Mouse (Mus musculus) lung, postnatal 0 days (tissue): ENCODE results near the gene Gsc2. TPM values are rescaled to one million over a fixed set of nuclear protein-coding genes. Genes with fewer than 3 reads are reported as not detected.

Experiments
- ATAC-seq: fragments of 200-750 bp; cut with Nextera tagmentation; 2 replicates; pipeline ENCODE4 v1.8.0; 2017; ENCODE audit warnings: moderate library complexity
- DNase-seq: peaks from one replicate; pipeline ENCODE4 v3.0.0-alpha.2; 2016; ENCODE audit warnings: low spot score
- H3K27ac ChIP-seq: fragments of 300-500 bp; sonication (generic); 2 replicates; pipeline ENCODE4 v1.5.1; 2014; ENCODE audit warnings: antibody characterized with exemption, mild to moderate bottlenecking, low read length, mixed read lengths
- H3K27me3 ChIP-seq: fragments of 300-500 bp; sonication (generic); replicated peaks from 2 replicates; pipeline ENCODE4 v1.6.1; 2014; ENCODE audit warnings: low read length, mixed read lengths; ENCODE audit not compliant: insufficient read depth
- H3K36me3 ChIP-seq: fragments of 300-500 bp; sonication (generic); 2 replicates; pipeline ENCODE4 v1.6.1; 2014; ENCODE audit warnings: low read length, mixed read lengths; ENCODE audit not compliant: insufficient read depth
- H3K4me1 ChIP-seq: fragments of 300-500 bp; sonication (generic); 2 replicates; pipeline ENCODE4 v1.6.1; 2014; ENCODE audit warnings: antibody characterized with exemption, low read depth, low read length, mixed read lengths; ENCODE audit not compliant: insufficient read depth
- H3K4me2 ChIP-seq: fragments of 300-500 bp; sonication (generic); replicated peaks from 2 replicates; pipeline ENCODE4 v1.6.1; 2014; ENCODE audit warnings: low read depth, mild to moderate bottlenecking, low read length, moderate library complexity, mixed read lengths
- H3K4me3 ChIP-seq: fragments of 300-500 bp; sonication (generic); 2 replicates; pipeline ENCODE4 v1.5.1; 2014; ENCODE audit warnings: low read depth, low read length
- H3K9ac ChIP-seq: fragments of 300-500 bp; sonication (generic); replicated peaks from 2 replicates; pipeline ENCODE4 v1.6.1; 2014; ENCODE audit warnings: low read depth, mild to moderate bottlenecking
- H3K9me3 ChIP-seq: fragments of 300-500 bp; sonication (generic); 2 replicates; pipeline ENCODE4 v1.6.1; 2016; ENCODE audit warnings: low read length, mixed read lengths
- CTCF ChIP-seq: IDR thresholded peaks from 2 replicates; pipeline ENCODE4 v1.5.1; 2016; ENCODE audit warnings: antibody characterized with exemption, mild to moderate bottlenecking
- EP300 ChIP-seq: IDR thresholded peaks from 2 replicates; pipeline ENCODE4 v1.6.1; 2016; ENCODE audit warnings: antibody characterized with exemption, mild to moderate bottlenecking, control low read depth
- WGBS: fragments of 180-500 bp; shearing (Covaris S2); extraction: QIAGEN DNeasy Blood & Tissue Kit; methylation state at CpG from one replicate; pipeline ENCODE4 v1.1.7; 2014; 5-methylcytosine and 5-hydroxymethylcytosine counted together
- polyA plus RNA-seq: library from polyadenylated mRNA; unstranded; fragments of >200 nt; fragmentation: Nextera tagmentation; extraction: Ambion mirVana; gene quantifications from 2 replicates; pipeline ENCODE4 v1.2.1, GENCODE M21; 2015

Gene Gsc2
- polyA plus RNA-seq, 1 experiment from 2014 or later, result not detected

GRCm38 (mm10) chr16:17911052-17911595, 3.7 kb downstream of the Gsc2 start, which contains the start of gene Ess2:
Gene Ess2, minus strand, starts transcription at chr16:17911348.
- peak within 1 kb of the TSS; percentile 55 for H3K9ac ChIP-seq
- WGBS, result 3% methylated on average over 35 of the region's 35 CpGs
- no peak within 1 kb of the TSS for H3K27ac ChIP-seq
- TF ChIP-seq EP300 (no peak), CTCF (peak; percentile 82)
- ATAC-seq (peak; percentile 98), DNase-seq (peak; percentile 99)
- H3K4me3 ChIP-seq, result peak within 1 kb of the TSS; percentile 74
- peak within 1 kb of the TSS; percentile 69 for H3K4me2 ChIP-seq
- peaks cover 18% of the 10 kb centered on the region for H3K36me3 ChIP-seq
- peaks cover 33% of the 10 kb centered on the region for H3K27me3 ChIP-seq
- H3K9me3 ChIP-seq, result no peaks in the 10 kb centered on the region
- peaks cover 9% of the 10 kb centered on the region for H3K4me1 ChIP-seq

- no peaks in the 10 kb centered on the region for H3K4me1 ChIP-seq
- no peak within 1 kb of the TSS for H3K27ac ChIP-seq
- H3K4me3 ChIP-seq, result no peak within 1 kb of the TSS
- peaks cover 17% of the 10 kb centered on the region for H3K36me3 ChIP-seq
- TF ChIP-seq EP300 (no peak), CTCF (no peak)
- H3K9me3 ChIP-seq, result no peaks in the 10 kb centered on the region
- H3K4me2 ChIP-seq, result no peak within 1 kb of the TSS
- ATAC-seq (no peak), DNase-seq (no peak)
- no peak within 1 kb of the TSS for H3K9ac ChIP-seq
- WGBS, result 87% methylated on average over 14 of the region's 14 CpGs
- no peaks in the 10 kb centered on the region for H3K27me3 ChIP-seq
Measured at GRCm38 (mm10) chr16:17898462-17898861, 16.4 kb downstream of the Gsc2 start, which contains the start of the genes Dgcr2 and Tssk2. Gene Dgcr2, minus strand, starts transcription at chr16:17898562. Gene Tssk2, plus strand, starts transcription at chr16:17898637.

- no peak overlapping the region for H3K9ac ChIP-seq
- peaks cover 8% of the 10 kb centered on the region; the same call in 1 of the 2 replicates for H3K4me1 ChIP-seq
- no peak overlapping the region for H3K4me3 ChIP-seq
- no peak overlapping the region for H3K27ac ChIP-seq
- no peaks in the 10 kb centered on the region for H3K27me3 ChIP-seq
- no peak for TF ChIP-seq CTCF
- TF ChIP-seq EP300, result no peak
- H3K4me2 ChIP-seq, result no peak overlapping the region
- H3K36me3 ChIP-seq, result 0 out of 2 replicates have a peak, but pooled peaks cover 2% of the 10 kb centered on the region
- no peak for DNase-seq
- ATAC-seq, result no peak
- H3K9me3 ChIP-seq, result no peaks in the 10 kb centered on the region
Measured at GRCm38 (mm10) chr16:17896091-17896490, 18.8 kb downstream of the Gsc2 start.

GRCm38 (mm10) chr16:17893923-17894322, 20.9 kb downstream of the Gsc2 start, which contains the start of gene Tssk1:
Gene Tssk1, plus strand, starts transcription at chr16:17894223.
- Histone ChIP-seq H3K36me3 (no peaks in the 10 kb centered on the region), H3K27ac (no peak within 1 kb of the TSS), H3K9me3 (no peaks in the 10 kb centered on the region), H3K27me3 (no peaks in the 10 kb centered on the region), H3K4me2 (no peak within 1 kb of the TSS), H3K9ac (no peak within 1 kb of the TSS), H3K4me3 (no peak within 1 kb of the TSS), H3K4me1 (peaks cover 20% of the 10 kb centered on the region)
- WGBS, result 68% methylated on average over 2 of the region's 2 CpGs
- TF ChIP-seq CTCF (no peak), EP300 (no peak)
- ATAC-seq, result no peak
- DNase-seq, result no peak

GRCm38 (mm10) chr16:17892606-17893005, 22.3 kb downstream of the Gsc2 start:
- ATAC-seq, result no peak
- Histone ChIP-seq H3K4me2 (no peak overlapping the region), H3K27ac (peak overlapping the region; percentile 79; the same call in 1 of the 2 replicates), H3K36me3 (no peaks in the 10 kb centered on the region), H3K27me3 (no peaks in the 10 kb centered on the region), H3K9me3 (no peaks in the 10 kb centered on the region), H3K4me1 (peaks cover 20% of the 10 kb centered on the region), H3K4me3 (no peak overlapping the region), H3K9ac (no peak overlapping the region)
- DNase-seq, result peak; percentile 38
- TF ChIP-seq CTCF (no peak), EP300 (no peak)
- WGBS, result 30% methylated on average over 3 of the region's 3 CpGs

GRCm38 (mm10) chr16:17891567-17891959, 23.3 kb downstream of the Gsc2 start, which contains the start of gene Gm20518:
Gene Gm20518, minus strand, starts transcription at chr16:17891671.
- DNase-seq, result peak; percentile 99
- Histone ChIP-seq H3K4me2 (peak within 1 kb of the TSS; percentile 66), H3K9ac (peak within 1 kb of the TSS; percentile 92), H3K4me1 (peaks cover 20% of the 10 kb centered on the region), H3K4me3 (peak within 1 kb of the TSS; percentile 94), H3K27ac (peak within 1 kb of the TSS; percentile 97), H3K36me3 (no peaks in the 10 kb centered on the region), H3K9me3 (no peaks in the 10 kb centered on the region), H3K27me3 (no peaks in the 10 kb centered on the region)
- WGBS, result 0% methylated on average over 21 of the region's 38 CpGs
- ATAC-seq, result peak; percentile 98
- TF ChIP-seq EP300 (no peak), CTCF (peak; percentile 29; the same call in 1 of the 2 replicates)
